Mouse (Mus musculus) liver, embryonic 14.5 days (tissue): ENCODE measurements around the gene Tspan7. TPM values are rescaled to one million over a fixed set of nuclear protein-coding genes. Genes with fewer than 3 reads are reported as not detected.
A peak's percentile ranks its signal among the peaks of the same experiment; 100 is the strongest.

Source experiments
- ATAC-seq: fragments of 200-750 bp; cut with Nextera tagmentation; 2 replicates; pipeline ENCODE4 v1.8.0; 2017; ENCODE audit warnings: moderate number of reproducible peaks, mild to moderate bottlenecking, moderate library complexity; ENCODE audit not compliant: insufficient read depth
- DNase-seq, 3 experiments: peaks; one replicate each; pipeline ENCODE4 v3.0.0-alpha.2; 2012 to 2013; ENCODE audit warnings: low read depth in 3 of 3, low spot score in 3 of 3
- H3K27ac ChIP-seq: fragments of 300-500 bp; sonication (generic); 2 replicates; pipeline ENCODE4 v1.5.1; 2014; ENCODE audit warnings: moderate library complexity, mild to moderate bottlenecking, control low read depth, inconsistent platforms
- H3K27me3 ChIP-seq: fragments of 300-500 bp; sonication (generic); 2 replicates; pipeline ENCODE4 v1.6.1; 2014; ENCODE audit warnings: mild to moderate bottlenecking, low read length, moderate library complexity; ENCODE audit not compliant: control insufficient read depth, insufficient read depth
- H3K36me3 ChIP-seq: fragments of 300-500 bp; sonication (generic); replicated peaks from 2 replicates; pipeline ENCODE4 v1.6.1; 2014; ENCODE audit warnings: low read depth; ENCODE audit not compliant: control insufficient read depth, insufficient read depth
- H3K4me1 ChIP-seq, 2 experiments: fragments of 200-500 bp in 1 of 2; fragments of 300-500 bp in 1 of 2; sonication (generic) in 1 of 2; replicated peaks; 2 replicates each; pipeline ENCODE4 v1.6.1; 2012 to 2014; ENCODE audit warnings: antibody characterized with exemption in 1 of 2, inconsistent platforms in 1 of 2, low read length in 1 of 2; ENCODE audit not compliant: control insufficient read depth in 2 of 2, insufficient read depth in 2 of 2
- H3K4me2 ChIP-seq: fragments of 300-500 bp; sonication (generic); 2 replicates; pipeline ENCODE4 v1.6.1; 2014; ENCODE audit warnings: low read depth, mild to moderate bottlenecking, control low read depth, moderate library complexity
- H3K4me3 ChIP-seq, 2 experiments: fragments of 200-500 bp in 1 of 2; fragments of 300-500 bp in 1 of 2; sonication (generic) in 1 of 2; 2 replicates each; pipeline ENCODE4 v1.5.1; 2012 to 2014; ENCODE audit warnings: low read depth in 2 of 2, low read length in 2 of 2, mild to moderate bottlenecking in 2 of 2, control low read depth in 1 of 2, inconsistent platforms in 1 of 2, moderate library complexity in 1 of 2; ENCODE audit not compliant: insufficient read depth in 1 of 2
- H3K9ac ChIP-seq: fragments of 300-500 bp; sonication (generic); replicated peaks from 2 replicates; pipeline ENCODE4 v1.6.1; 2014; ENCODE audit warnings: mild to moderate bottlenecking, control low read depth, moderate library complexity
- H3K9me3 ChIP-seq: fragments of 300-500 bp; sonication (generic); 2 replicates; pipeline ENCODE4 v1.6.1; 2016; ENCODE audit warnings: low read length, mixed read lengths; ENCODE audit not compliant: control insufficient read depth
- CTCF ChIP-seq: IDR thresholded peaks from 2 replicates; pipeline ENCODE4 v1.5.1; 2016; ENCODE audit warnings: antibody characterized with exemption, low read depth, control low read depth
- EP300 ChIP-seq: IDR thresholded peaks from 2 replicates; pipeline ENCODE4 v1.6.1; 2016; ENCODE audit warnings: antibody characterized with exemption, low read depth
- WGBS: fragments of 180-500 bp; shearing (Covaris S2); extraction: QIAGEN DNeasy Blood & Tissue Kit; methylation state at CpG from one replicate; pipeline ENCODE4 v1.1.7; 2014; ENCODE audit not compliant: insufficient replicate concordance; 5-methylcytosine and 5-hydroxymethylcytosine counted together
- polyA plus RNA-seq, 2 experiments: library from polyadenylated mRNA; depleted of rRNA in 1 of 2; stranded (reverse) in 1 of 2; unstranded in 1 of 2; fragments of >200 nt; fragmentation: Nextera tagmentation in 1 of 2; extraction: Ambion mirVana in 1 of 2; gene quantifications; 2 replicates each; pipeline versions ENCODE4 v1.2.1 to v1.2.3; 2012 to 2014

Gene Tspan7
- 20.5 and 24.7 TPM in 2 replicates for polyA plus RNA-seq (2012; rRNA removed)
- polyA plus RNA-seq (2014; fragmentation: Nextera tagmentation; extraction: Ambion mirVana) = 36.9 and 39.5 TPM in 2 replicates

DNA sequence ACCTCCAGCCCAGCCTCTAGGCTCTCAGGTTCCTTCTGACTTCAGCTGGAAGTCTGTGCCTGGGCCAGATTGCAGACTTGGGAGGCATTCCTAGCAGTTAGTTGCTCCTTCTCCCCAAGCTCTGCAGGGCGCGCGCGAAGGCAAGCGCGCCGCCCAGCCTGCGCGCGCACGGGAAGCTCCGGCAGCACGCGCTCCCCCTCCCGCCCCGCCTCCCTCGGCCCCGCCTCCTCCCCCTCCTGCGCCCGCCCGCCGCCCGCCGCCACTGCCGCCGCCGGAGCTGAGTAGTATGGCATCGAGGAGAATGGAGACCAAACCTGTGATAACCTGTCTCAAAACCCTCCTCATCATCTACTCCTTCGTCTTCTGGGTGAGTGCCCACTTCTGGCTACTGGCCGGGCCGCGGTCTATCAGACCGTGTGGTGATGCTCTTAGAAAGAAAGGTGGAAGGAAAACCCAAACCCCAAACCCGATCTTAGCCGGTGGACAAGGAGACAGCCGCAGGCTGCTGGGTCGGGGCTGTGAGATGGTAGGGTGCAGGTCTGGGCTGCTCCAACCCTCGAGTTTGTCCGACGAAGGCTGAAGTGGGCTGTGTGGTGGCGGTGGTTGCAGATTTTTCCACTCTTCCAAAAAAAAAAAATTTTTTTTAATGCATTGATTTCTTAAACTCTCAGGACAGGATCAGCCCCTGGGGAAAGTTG lies at the start of gene Tspan7:
Gene Tspan7, plus strand, starts transcription at position 287 of the 698 bp plus-strand sequence.
- no peak within 1 kb of the TSS for H3K27ac ChIP-seq
- no peaks in the 10 kb centered on the region for H3K36me3 ChIP-seq
- H3K4me2 ChIP-seq = peak within 1 kb of the TSS; percentile 20
- H3K27me3 ChIP-seq = no peaks in the 10 kb centered on the region
- H3K9me3 ChIP-seq = no peaks in the 10 kb centered on the region
- H3K4me3 ChIP-seq = peak within 1 kb of the TSS; percentile 38 to 61
- 0 out of 2 replicates have a peak, but pooled peaks have one; percentile 41 for ATAC-seq
- TF ChIP-seq CTCF (no peak), EP300 (no peak)
- DNase-seq = no peak
- WGBS = 12% methylated on average over 35 of the region's 41 CpGs
- no peaks in the 10 kb centered on the region for H3K4me1 ChIP-seq
- H3K9ac ChIP-seq = no peak within 1 kb of the TSS

DNA sequence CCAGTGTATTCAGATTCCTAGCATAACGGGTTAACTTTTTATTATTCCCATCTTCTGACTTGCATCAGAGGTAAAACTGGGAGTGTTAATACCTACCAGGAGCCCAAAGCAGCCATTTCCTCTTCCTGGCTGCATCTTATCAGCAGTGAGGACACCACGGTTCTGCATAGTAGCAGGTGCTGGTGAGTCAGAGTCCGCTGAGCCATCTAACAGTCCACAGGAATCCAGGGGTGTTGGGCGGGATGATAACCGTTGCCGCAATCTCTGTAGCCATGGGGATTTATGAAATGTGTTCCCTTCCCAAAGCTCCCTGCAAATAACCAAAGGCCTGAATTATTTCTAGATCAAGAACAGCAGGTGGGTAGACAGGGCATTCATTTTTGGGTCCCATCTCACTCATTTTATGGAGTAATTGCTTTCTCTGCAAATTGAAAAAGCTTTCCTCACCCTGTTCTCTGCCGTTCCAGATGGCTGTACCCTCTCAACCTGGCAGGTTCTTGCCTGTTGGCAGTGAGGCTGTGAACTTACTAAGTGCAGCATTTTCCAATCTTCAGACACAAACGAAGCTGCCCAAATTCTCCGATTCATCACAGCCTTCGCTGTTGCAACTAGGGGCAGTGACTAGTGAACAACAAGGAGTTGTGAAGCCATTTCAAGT lies 35.5 kb upstream of the Tspan7 start:
- no peaks in the 10 kb centered on the region for H3K4me1 ChIP-seq
- ATAC-seq (no peak), DNase-seq (no peak)
- no peaks in the 10 kb centered on the region for H3K9me3 ChIP-seq
- no peak overlapping the region for H3K27ac ChIP-seq
- H3K4me2 ChIP-seq = no peak overlapping the region
- 62% methylated on average over 10 of the region's 10 CpGs for WGBS
- no peak overlapping the region for H3K9ac ChIP-seq
- TF ChIP-seq EP300 (no peak), CTCF (no peak)
- H3K36me3 ChIP-seq = no peaks in the 10 kb centered on the region
- H3K27me3 ChIP-seq = no peaks in the 10 kb centered on the region
- no peak overlapping the region for H3K4me3 ChIP-seq

DNA sequence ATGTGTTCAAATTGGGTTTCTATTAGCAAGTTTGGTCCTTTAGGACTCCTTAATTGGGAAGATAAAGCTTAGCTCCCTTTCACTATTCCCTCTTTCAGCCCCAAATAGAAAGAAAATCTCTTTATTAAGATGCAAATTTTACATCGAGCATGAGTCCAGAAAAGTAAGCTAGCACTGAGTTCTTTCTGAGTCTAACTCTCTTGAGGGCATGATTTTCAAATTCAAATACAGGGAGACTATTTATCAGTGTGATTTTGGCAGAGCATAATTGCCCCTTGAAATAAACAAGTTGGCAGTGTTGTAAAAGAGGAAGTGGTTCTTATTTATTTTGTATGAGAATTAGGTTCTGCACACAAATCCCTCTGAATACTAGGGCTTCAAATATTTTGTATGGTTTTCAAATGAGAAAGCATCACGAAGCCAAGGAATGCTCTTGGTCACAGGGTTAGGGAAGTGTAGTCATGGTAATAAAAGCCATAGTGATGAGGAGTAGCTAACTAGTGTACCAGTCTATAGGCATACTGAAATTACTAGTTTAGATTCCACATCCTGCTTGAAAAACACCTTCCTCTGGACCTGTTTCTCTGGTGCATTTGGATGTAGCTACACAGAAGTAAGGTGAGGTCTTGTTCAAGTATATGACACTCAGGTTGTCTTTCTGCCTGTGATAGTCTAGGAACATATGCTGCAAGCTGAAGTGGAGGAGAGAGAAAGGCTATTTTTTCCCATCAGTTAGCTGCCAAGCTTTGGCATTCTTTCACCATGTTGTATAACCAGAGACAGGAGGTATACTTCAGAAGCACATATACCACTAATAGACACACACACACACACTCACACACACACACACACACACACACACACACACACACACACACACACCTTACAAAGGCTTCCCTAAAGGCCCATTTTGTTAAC lies 34.6 kb upstream of the Tspan7 start:
- no peaks in the 10 kb centered on the region for H3K36me3 ChIP-seq
- no peak for TF ChIP-seq CTCF
- TF ChIP-seq EP300 = no peak
- WGBS = 36% methylated on average over 2 of the region's 2 CpGs

DNA sequence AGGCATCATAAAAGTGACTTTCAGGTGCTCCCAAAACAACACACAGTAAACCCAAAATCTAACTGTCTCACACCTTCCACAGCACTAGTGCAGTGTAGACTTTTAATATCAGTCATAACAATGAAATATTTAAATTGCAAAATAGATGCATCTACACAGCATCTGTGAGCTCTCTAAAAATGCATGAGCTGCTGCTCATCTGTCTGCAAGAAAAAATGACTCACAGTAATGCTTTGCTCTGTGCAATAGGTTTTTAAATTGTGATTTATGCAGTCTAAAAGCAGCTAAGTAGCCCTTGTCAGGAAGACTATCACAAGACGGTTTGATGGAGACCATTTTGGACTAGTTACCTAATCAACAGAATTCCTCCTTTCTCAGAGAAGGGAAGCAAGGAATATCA lies 31.2 kb upstream of the Tspan7 start:
- Histone ChIP-seq H3K4me3 (no peak overlapping the region), H3K4me1 (no peaks in the 10 kb centered on the region), H3K27me3 (no peaks in the 10 kb centered on the region), H3K4me2 (no peak overlapping the region), H3K9me3 (no peaks in the 10 kb centered on the region), H3K9ac (no peak overlapping the region), H3K36me3 (no peaks in the 10 kb centered on the region), H3K27ac (no peak overlapping the region)
- TF ChIP-seq CTCF (no peak), EP300 (no peak)
- 38% methylated on average over 1 of the region's 1 CpGs for WGBS
- DNase-seq (no peak), ATAC-seq (no peak)

More for the DNA sequence above, 34.6 kb upstream of the Tspan7 start:
- no peak overlapping the region for H3K4me2 ChIP-seq
- no peak overlapping the region for H3K4me3 ChIP-seq
- no peak overlapping the region for H3K27ac ChIP-seq
- no peaks in the 10 kb centered on the region for H3K9me3 ChIP-seq
- no peak overlapping the region for H3K9ac ChIP-seq
- no peak for ATAC-seq
- no peak for DNase-seq
- H3K27me3 ChIP-seq = no peaks in the 10 kb centered on the region
- no peaks in the 10 kb centered on the region for H3K4me1 ChIP-seq

- H3K27me3 ChIP-seq = no peaks in the 10 kb centered on the region
- no peak overlapping the region for H3K9ac ChIP-seq
- H3K4me1 ChIP-seq = no peaks in the 10 kb centered on the region
- TF ChIP-seq CTCF (no peak), EP300 (no peak)
- WGBS = 60% methylated on average over 3 of the region's 3 CpGs
- ATAC-seq = no peak
- no peak overlapping the region for H3K4me2 ChIP-seq
- DNase-seq = no peak
- no peak overlapping the region for H3K4me3 ChIP-seq
- H3K27ac ChIP-seq = no peak overlapping the region
- no peaks in the 10 kb centered on the region for H3K36me3 ChIP-seq
- no peaks in the 10 kb centered on the region for H3K9me3 ChIP-seq
These were observed 27.7 kb upstream of the Tspan7 start for GRCm38 (mm10) chrX:10457256-10457655.
